Mouse (Mus musculus) kidney, adult 2 months (tissue): ENCODE measurements around the gene Scimp. TPM values are rescaled to one million over a fixed set of nuclear protein-coding genes. Genes with fewer than 3 reads are reported as not detected.
A peak's percentile ranks its signal among the peaks of the same experiment; 100 is the strongest.
"Not testable (repeated sequence)": the region's sequence is repeated elsewhere in the genome, so short reads cannot be mapped to it uniquely, and the experiment has no call there.

Experiments used
- DNase-seq: peaks from one replicate; pipeline ENCODE4 v3.0.0; 2021
- H3K27ac ChIP-seq: fragments of 200-500 bp; 2 replicates; pipeline ENCODE4 v1.5.1; 2012; ENCODE audit warnings: low read depth, low read length, control low read depth, inconsistent platforms; ENCODE audit not compliant: insufficient read depth
- H3K27me3 ChIP-seq: fragments of 200-500 bp; replicated peaks from 2 replicates; pipeline ENCODE4 v1.6.1; 2012; ENCODE audit warnings: mild to moderate bottlenecking, moderate library complexity, low read length, inconsistent platforms; ENCODE audit not compliant: control insufficient read depth, insufficient read depth
- H3K36me3 ChIP-seq: fragments of 200-500 bp; 2 replicates; pipeline ENCODE4 v1.6.1; 2012; ENCODE audit warnings: mild to moderate bottlenecking, moderate library complexity, low read length, inconsistent platforms; ENCODE audit not compliant: control insufficient read depth, insufficient read depth
- H3K4me1 ChIP-seq: fragments of 200-500 bp; 2 replicates; pipeline ENCODE4 v1.6.1; 2011; ENCODE audit warnings: low read length; ENCODE audit not compliant: control insufficient read depth, insufficient read depth
- H3K4me3 ChIP-seq: fragments of 200-500 bp; 2 replicates; pipeline ENCODE4 v1.5.1; 2011; ENCODE audit warnings: mild to moderate bottlenecking, low read depth, low read length, control low read depth; ENCODE audit not compliant: insufficient read depth
- CTCF ChIP-seq: fragments of 200-500 bp; conservative IDR thresholded peaks from 2 replicates; pipeline ENCODE4 v1.5.1; 2011; ENCODE audit warnings: low read depth, mild to moderate bottlenecking, control low read depth, low read length, moderate library complexity, mixed read lengths; ENCODE audit not compliant: insufficient read depth, insufficient read length
- POLR2A ChIP-seq: fragments of 200-500 bp; IDR thresholded peaks from one replicate; pipeline ENCODE4 v1.6.1; 2011; ENCODE audit warnings: low read depth, low read length, control low read depth
- WGBS: fragments of 180-500 bp; shearing (Covaris S2); methylation state at CpG from one replicate; pipeline ENCODE4 v1.1.7; 2018; 5-methylcytosine and 5-hydroxymethylcytosine counted together
- polyA plus RNA-seq: library from polyadenylated mRNA; depleted of rRNA; stranded (reverse); fragments of >200 nt; gene quantifications from 2 replicates; pipeline ENCODE4 v1.2.3, GENCODE M21; 2012

The Scimp gene
- polyA plus RNA-seq, 1 experiment = 2.4 TPM

- TF ChIP-seq POLR2A (no peak), CTCF (no peak)
- Histone ChIP-seq H3K36me3 (peaks cover 2% of the 10 kb centered on the region; the same call in 1 of the 2 replicates), H3K4me3 (no peak overlapping the region), H3K4me1 (peaks cover 6% of the 10 kb centered on the region; the same call in 1 of the 2 replicates), H3K27ac (no peak overlapping the region), H3K27me3 (no peaks in the 10 kb centered on the region)
- WGBS = 52% methylated on average over 16 of the region's 16 CpGs
- peak; percentile 50 for DNase-seq
Observed at GRCm38 (mm10) chr11:70765776-70766445, 46.5 kb downstream of the Scimp start.

GRCm38 (mm10) chr11:70763936-70764808 is 48.2 kb downstream of the Scimp start, which contains the start of gene Zfp3:
Zfp3 (plus strand) TSS chr11:70764209.
- WGBS = under 1% methylated on average over 75 of the region's 78 CpGs
- TF ChIP-seq CTCF (no peak), POLR2A (peak; percentile 27)
- peak; percentile 90 for DNase-seq
- Histone ChIP-seq H3K27ac (peak within 1 kb of the TSS; percentile 92), H3K27me3 (no peaks in the 10 kb centered on the region), H3K4me1 (peaks cover 6% of the 10 kb centered on the region; the same call in 1 of the 2 replicates), H3K36me3 (peaks cover 2% of the 10 kb centered on the region; the same call in 1 of the 2 replicates), H3K4me3 (peak within 1 kb of the TSS; percentile 94)

- H3K4me1 ChIP-seq = peaks cover 6% of the 10 kb centered on the region; the same call in 1 of the 2 replicates
- peaks cover 2% of the 10 kb centered on the region; the same call in 1 of the 2 replicates for H3K36me3 ChIP-seq
- no peak for DNase-seq
- no peak for TF ChIP-seq POLR2A
- no peak for TF ChIP-seq CTCF
- H3K27ac ChIP-seq = peak overlapping the region; percentile 92
- 14% methylated on average over 3 of the region's 3 CpGs for WGBS
- peak overlapping the region; percentile 94 for H3K4me3 ChIP-seq
- no peaks in the 10 kb centered on the region for H3K27me3 ChIP-seq
Observed at GRCm38 (mm10) chr11:70763582-70763935, 48.8 kb downstream of the Scimp start.

- Histone ChIP-seq H3K27me3 (no peaks in the 10 kb centered on the region), H3K4me3 (no peak overlapping the region), H3K36me3 (no peaks in the 10 kb centered on the region), H3K4me1 (peaks cover 6% of the 10 kb centered on the region; the same call in 1 of the 2 replicates), H3K27ac (no peak overlapping the region)
- no peak for DNase-seq
- 86% methylated on average over 9 of the region's 9 CpGs for WGBS
- no peak for TF ChIP-seq POLR2A
- no peak for TF ChIP-seq CTCF
Observed at GRCm38 (mm10) chr11:70762641-70763040, 49.7 kb downstream of the Scimp start.

GRCm38 (mm10) chr11:70760446-70760845 is 51.9 kb downstream of the Scimp start:
- not testable (repeated sequence) for DNase-seq, H3K4me1 ChIP-seq, H3K36me3 ChIP-seq, H3K27me3 ChIP-seq, H3K4me3 ChIP-seq, H3K27ac ChIP-seq
- 67% methylated on average over 3 of the region's 3 CpGs for WGBS

- no peak overlapping the region for H3K4me3 ChIP-seq
- H3K36me3 ChIP-seq = no peaks in the 10 kb centered on the region
- no peaks in the 10 kb centered on the region for H3K4me1 ChIP-seq
- DNase-seq = peak; percentile 83
- no peaks in the 10 kb centered on the region for H3K27me3 ChIP-seq
- 7% methylated on average over 7 of the region's 7 CpGs for WGBS
- TF ChIP-seq POLR2A = no peak
- peak; percentile 98 for TF ChIP-seq CTCF
- no peak overlapping the region for H3K27ac ChIP-seq
Observed at GRCm38 (mm10) chr11:70755645-70756044, 56.7 kb downstream of the Scimp start.

GRCm38 (mm10) chr11:70754958-70755357 is 57.4 kb downstream of the Scimp start:
- no peaks in the 10 kb centered on the region for H3K27me3 ChIP-seq
- H3K4me3 ChIP-seq = no peak overlapping the region
- no peaks in the 10 kb centered on the region for H3K4me1 ChIP-seq
- 55% methylated on average over 7 of the region's 7 CpGs for WGBS
- DNase-seq = no peak
- H3K36me3 ChIP-seq = no peaks in the 10 kb centered on the region
- H3K27ac ChIP-seq = no peak overlapping the region
- TF ChIP-seq CTCF (peak; percentile 31), POLR2A (no peak)
